ENCODE assay signal across 16 mouse cellular contexts in the genomic region with DNA sequence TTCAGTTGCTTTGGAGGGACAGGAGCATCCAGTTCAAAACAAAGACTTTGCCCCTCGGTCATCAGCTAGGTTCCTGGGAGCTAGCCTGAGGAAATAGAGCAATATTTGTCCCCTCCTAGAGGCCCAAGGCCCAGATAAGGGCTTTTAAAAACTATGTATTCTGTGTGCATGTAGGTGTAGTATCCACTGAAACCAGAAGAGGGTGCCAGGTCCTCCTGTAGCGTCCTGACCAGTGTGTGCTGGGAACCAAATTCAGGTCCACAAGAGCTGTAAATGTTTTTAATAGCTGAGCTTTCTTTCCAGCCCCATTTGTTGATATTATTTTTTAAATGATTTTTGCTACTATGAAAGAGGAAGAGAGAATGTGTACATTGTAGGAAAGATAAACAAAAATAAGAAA.
"Had no signal": no experiment of that assay in that cellular context is flagged by ENCODE, and none has a peak within 500 bp of the region (broad histone marks: within the 10 kb centered on the region; RNA-seq: fewer than 3 reads in every experiment).

No protein-coding gene starts in this region.

- DNase-seq: kidney, adult 18-20 months; kidney, adult 9 months; kidney, postnatal 14 days; liver; liver, embryonic 13.5 days; lung, adult 2 months; lung, postnatal 14 days; retina, postnatal 1 day; right cerebral cortex, postnatal 25 days; thymus, adult 18-20 months; thymus, postnatal 36 days had no signal

- H3K27ac ChIP-seq: limb, embryonic 10.5 days; limb, embryonic 13.5 days; liver, embryonic 13.5 days; midbrain, embryonic 12.5 days; midbrain, embryonic 15.5 days; neural tube, embryonic 13.5 days had no signal

- H3K36me3 ChIP-seq: limb, embryonic 10.5 days; limb, embryonic 13.5 days; liver, embryonic 13.5 days; midbrain, embryonic 12.5 days had no signal

- H3K4me1 ChIP-seq: limb, embryonic 10.5 days; limb, embryonic 13.5 days; liver, embryonic 13.5 days; midbrain, embryonic 12.5 days; midbrain, embryonic 15.5 days; neural tube, embryonic 13.5 days had no signal

- H3K27me3 ChIP-seq: limb, embryonic 13.5 days; liver, embryonic 13.5 days; midbrain, embryonic 12.5 days; midbrain, embryonic 15.5 days; neural tube, embryonic 13.5 days had no signal

- H3K9me3 ChIP-seq: limb, embryonic 10.5 days; limb, embryonic 13.5 days; liver, embryonic 13.5 days; midbrain, embryonic 15.5 days; neural tube, embryonic 13.5 days had no signal

- ATAC-seq: midbrain, embryonic 15.5 days had no signal

- H3K4me3 ChIP-seq: limb, embryonic 10.5 days; limb, embryonic 13.5 days; neural tube, embryonic 13.5 days had no signal
